Mouse (Mus musculus) 416B (cell line): ENCODE data around the gene Ncor1.
"Not testable (repeated sequence)": the region's sequence is repeated elsewhere in the genome, so short reads cannot be mapped to it uniquely, and the experiment has no call there.

Experiments
- DNase-seq: peaks from one replicate; pipeline ENCODE4 v3.0.0; 2011; ENCODE audit warnings: low read depth

Gene Ncor1

GRCm38 (mm10) chr11:62458276-62458724, at the start of gene Ncor1, which contains the start of gene Pigl:
Gene Ncor1 (minus strand): TSS chr11:62458541.
Gene Pigl (plus strand): TSS chr11:62458460.
- peak; percentile 94 for DNase-seq

GRCm38 (mm10) chr11:62507683-62508082, 49.3 kb upstream of the Ncor1 start:
- DNase-seq, result no peak

- no peak for DNase-seq
Measured at GRCm38 (mm10) chr11:62500529-62500928, 42.2 kb upstream of the Ncor1 start.

GRCm38 (mm10) chr11:62498802-62499201, 40.5 kb upstream of the Ncor1 start:
- no peak for DNase-seq

GRCm38 (mm10) chr11:62497181-62497580, 38.8 kb upstream of the Ncor1 start:
- no peak for DNase-seq

- peak; percentile 67 for DNase-seq
Measured at GRCm38 (mm10) chr11:62496151-62496715, 37.9 kb upstream of the Ncor1 start.

- no peak for DNase-seq
Measured at GRCm38 (mm10) chr11:62495276-62495801, 37.0 kb upstream of the Ncor1 start.

GRCm38 (mm10) chr11:62494754-62495275, 36.5 kb upstream of the Ncor1 start:
- DNase-seq, result peak; percentile 94

GRCm38 (mm10) chr11:62493701-62494100, 35.4 kb upstream of the Ncor1 start:
- no peak for DNase-seq

- DNase-seq, result no peak
Measured at GRCm38 (mm10) chr11:62487540-62488350, 29.4 kb upstream of the Ncor1 start.

- no peak for DNase-seq
Measured at GRCm38 (mm10) chr11:62486949-62487348, 28.6 kb upstream of the Ncor1 start.

GRCm38 (mm10) chr11:62479581-62479980, 21.2 kb upstream of the Ncor1 start:
- no peak for DNase-seq

- DNase-seq, result no peak
Measured at GRCm38 (mm10) chr11:62478931-62479330, 20.6 kb upstream of the Ncor1 start.

- DNase-seq, result peak; percentile 81
Measured at GRCm38 (mm10) chr11:62476156-62476555, 17.8 kb upstream of the Ncor1 start.

- no peak for DNase-seq
Measured at GRCm38 (mm10) chr11:62473516-62473915, 15.2 kb upstream of the Ncor1 start.

GRCm38 (mm10) chr11:62470451-62470850, 12.1 kb upstream of the Ncor1 start:
- peak; percentile 93 for DNase-seq

- DNase-seq, result not testable (repeated sequence)
Measured at GRCm38 (mm10) chr11:62467289-62467688, 8.9 kb upstream of the Ncor1 start.

- DNase-seq, result peak; percentile 97
Measured at GRCm38 (mm10) chr11:62466546-62466945, 8.2 kb upstream of the Ncor1 start.

- peak; percentile 12 for DNase-seq
Measured at GRCm38 (mm10) chr11:62465849-62466248, 7.5 kb upstream of the Ncor1 start.

GRCm38 (mm10) chr11:62464696-62465095, 6.4 kb upstream of the Ncor1 start:
- peak; percentile 57 for DNase-seq

GRCm38 (mm10) chr11:62463225-62463915, 5.0 kb upstream of the Ncor1 start:
- DNase-seq, result peak; percentile 47

- DNase-seq, result peak; percentile 56
Measured at GRCm38 (mm10) chr11:62462529-62462928, 4.2 kb upstream of the Ncor1 start.
